Mouse (Mus musculus): Measurements from ENCODE around the gene Nt5c. TPM values are rescaled to one million over a fixed set of nuclear protein-coding genes. Genes with fewer than 3 reads are reported as not detected.
A peak's percentile ranks its signal among the peaks of the same experiment; 100 is the strongest.
"Not testable (repeated sequence)": the region's sequence is repeated elsewhere in the genome, so short reads cannot be mapped to it uniquely, and the experiment has no call there.

Nt5c gene
- polyA plus RNA-seq, 1 experiment: 43.2 TPM

DNA sequence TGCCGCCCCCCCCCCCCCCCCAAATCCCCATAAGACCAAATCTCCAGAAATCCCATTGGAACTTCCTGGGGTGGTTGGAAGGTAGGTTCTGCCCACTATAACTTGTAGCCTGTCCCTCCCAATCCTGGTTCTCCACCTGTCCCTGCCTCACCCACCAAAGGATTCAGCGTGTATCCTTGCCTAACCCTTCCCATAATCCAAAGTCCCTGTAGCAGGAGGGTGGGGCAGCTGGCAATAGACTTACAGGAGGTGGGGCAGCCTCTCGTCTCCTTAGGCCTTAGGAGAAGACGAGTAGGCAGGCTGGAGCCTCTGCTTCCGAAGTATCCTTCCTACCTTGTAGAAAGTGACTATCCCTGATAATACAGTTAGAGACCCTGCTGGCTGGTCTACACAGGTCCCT lies 35.5 kb downstream of the Nt5c start:
- no peak overlapping the region for H3K9ac ChIP-seq (ENCODE audit: low read depth, poor library complexity, severe bottlenecking)

GRCm38 (mm10) chr11:115455619-115456018 lies 36.0 kb downstream of the Nt5c start:
- no peaks in the 10 kb centered on the region for H3K27me3 ChIP-seq (ENCODE audit: control insufficient read depth, insufficient read depth, low read length, poor library complexity, severe bottlenecking)
- TF ChIP-seq CTCF (IDR thresholded peaks at IDR 0.05; ENCODE audit: low read depth, low read length): peak; percentile 84
- TF ChIP-seq EP300 (IDR thresholded peaks at IDR 0.05; ENCODE audit: insufficient read depth, low read depth, low read length): no peak
- H3K4me1 ChIP-seq (ENCODE audit: control insufficient read depth, insufficient read depth, low read length): no peaks in the 10 kb centered on the region
- no peaks in the 10 kb centered on the region for H3K36me3 ChIP-seq (ENCODE audit: control insufficient read depth, insufficient read depth, low read length, poor library complexity, severe bottlenecking)
- no peak overlapping the region for H3K27ac ChIP-seq (ENCODE audit: insufficient read depth, low read length)
- H3K9me3 ChIP-seq (replicated peaks; ENCODE audit: control insufficient read depth, insufficient read depth, low read length, poor library complexity, severe bottlenecking): no peaks in the 10 kb centered on the region
- no peak overlapping the region for H3K4me3 ChIP-seq (ENCODE audit: low read depth, low read length)
- H3K9ac ChIP-seq (ENCODE audit: low read depth, poor library complexity, severe bottlenecking): no peak overlapping the region

More for the DNA sequence above, 35.5 kb downstream of the Nt5c start:
- Histone ChIP-seq H3K27me3 (ENCODE audit: control insufficient read depth, insufficient read depth, low read length, poor library complexity, severe bottlenecking) (no peaks in the 10 kb centered on the region), H3K36me3 (ENCODE audit: control insufficient read depth, insufficient read depth, low read length, poor library complexity, severe bottlenecking) (no peaks in the 10 kb centered on the region), H3K4me3 (ENCODE audit: low read depth, low read length) (no peak overlapping the region), H3K9me3 (replicated peaks; ENCODE audit: control insufficient read depth, insufficient read depth, low read length, poor library complexity, severe bottlenecking) (no peaks in the 10 kb centered on the region), H3K27ac (ENCODE audit: insufficient read depth, low read length) (no peak overlapping the region), H3K4me1 (ENCODE audit: control insufficient read depth, insufficient read depth, low read length) (no peaks in the 10 kb centered on the region)
- TF ChIP-seq CTCF (IDR thresholded peaks at IDR 0.05; ENCODE audit: low read depth, low read length): no peak
- TF ChIP-seq POLR2A (IDR thresholded peaks at IDR 0.05; ENCODE audit: insufficient read depth, low read length): no peak
- no peak for TF ChIP-seq EP300 (IDR thresholded peaks at IDR 0.05; ENCODE audit: insufficient read depth, low read depth, low read length)

GRCm38 (mm10) chr11:115454822-115455221 lies 36.8 kb downstream of the Nt5c start:
- not testable (repeated sequence) for H3K4me1 ChIP-seq (ENCODE audit: control insufficient read depth, insufficient read depth, low read length); H3K9me3 ChIP-seq (replicated peaks; ENCODE audit: control insufficient read depth, insufficient read depth, low read length, poor library complexity, severe bottlenecking); H3K27me3 ChIP-seq (ENCODE audit: control insufficient read depth, insufficient read depth, low read length, poor library complexity, severe bottlenecking); H3K9ac ChIP-seq (ENCODE audit: low read depth, poor library complexity, severe bottlenecking); H3K36me3 ChIP-seq (ENCODE audit: control insufficient read depth, insufficient read depth, low read length, poor library complexity, severe bottlenecking); H3K4me3 ChIP-seq (ENCODE audit: low read depth, low read length); H3K27ac ChIP-seq (ENCODE audit: insufficient read depth, low read length)
- TF ChIP-seq CTCF (IDR thresholded peaks at IDR 0.05; ENCODE audit: low read depth, low read length): peak; percentile 21

- H3K9me3 ChIP-seq (replicated peaks; ENCODE audit: control insufficient read depth, insufficient read depth, low read length, poor library complexity, severe bottlenecking): no peaks in the 10 kb centered on the region
- no peak overlapping the region for H3K27ac ChIP-seq (ENCODE audit: insufficient read depth, low read length)
- no peaks in the 10 kb centered on the region for H3K27me3 ChIP-seq (ENCODE audit: control insufficient read depth, insufficient read depth, low read length, poor library complexity, severe bottlenecking)
- TF ChIP-seq CTCF (IDR thresholded peaks at IDR 0.05; ENCODE audit: low read depth, low read length) (no peak), EP300 (IDR thresholded peaks at IDR 0.05; ENCODE audit: insufficient read depth, low read depth, low read length) (no peak), POLR2A (IDR thresholded peaks at IDR 0.05; ENCODE audit: insufficient read depth, low read length) (no peak)
- no peak overlapping the region for H3K4me3 ChIP-seq (ENCODE audit: low read depth, low read length)
- no peaks in the 10 kb centered on the region for H3K36me3 ChIP-seq (ENCODE audit: control insufficient read depth, insufficient read depth, low read length, poor library complexity, severe bottlenecking)
- H3K4me1 ChIP-seq (ENCODE audit: control insufficient read depth, insufficient read depth, low read length): no peaks in the 10 kb centered on the region
- H3K9ac ChIP-seq (ENCODE audit: low read depth, poor library complexity, severe bottlenecking): no peak overlapping the region
Observed at GRCm38 (mm10) chr11:115453306-115453705, 38.4 kb downstream of the Nt5c start.

GRCm38 (mm10) chr11:115452281-115452860 lies 39.3 kb downstream of the Nt5c start:
- Histone ChIP-seq H3K27me3 (ENCODE audit: control insufficient read depth, insufficient read depth, low read length, poor library complexity, severe bottlenecking) (no peaks in the 10 kb centered on the region), H3K36me3 (ENCODE audit: control insufficient read depth, insufficient read depth, low read length, poor library complexity, severe bottlenecking) (no peaks in the 10 kb centered on the region), H3K9ac (ENCODE audit: low read depth, poor library complexity, severe bottlenecking) (no peak overlapping the region), H3K27ac (ENCODE audit: insufficient read depth, low read length) (no peak overlapping the region), H3K4me3 (ENCODE audit: low read depth, low read length) (no peak overlapping the region), H3K9me3 (replicated peaks; ENCODE audit: control insufficient read depth, insufficient read depth, low read length, poor library complexity, severe bottlenecking) (no peaks in the 10 kb centered on the region), H3K4me1 (ENCODE audit: control insufficient read depth, insufficient read depth, low read length) (no peaks in the 10 kb centered on the region)
- TF ChIP-seq EP300 (IDR thresholded peaks at IDR 0.05; ENCODE audit: insufficient read depth, low read depth, low read length) (no peak), POLR2A (IDR thresholded peaks at IDR 0.05; ENCODE audit: insufficient read depth, low read length) (no peak), CTCF (IDR thresholded peaks at IDR 0.05; ENCODE audit: low read depth, low read length) (no peak)

- Histone ChIP-seq H3K27me3 (ENCODE audit: control insufficient read depth, insufficient read depth, low read length, poor library complexity, severe bottlenecking) (no peaks in the 10 kb centered on the region), H3K36me3 (ENCODE audit: control insufficient read depth, insufficient read depth, low read length, poor library complexity, severe bottlenecking) (no peaks in the 10 kb centered on the region), H3K9ac (ENCODE audit: low read depth, poor library complexity, severe bottlenecking) (no peak overlapping the region), H3K4me3 (ENCODE audit: low read depth, low read length) (no peak overlapping the region), H3K9me3 (replicated peaks; ENCODE audit: control insufficient read depth, insufficient read depth, low read length, poor library complexity, severe bottlenecking) (no peaks in the 10 kb centered on the region), H3K4me1 (ENCODE audit: control insufficient read depth, insufficient read depth, low read length) (no peaks in the 10 kb centered on the region), H3K27ac (ENCODE audit: insufficient read depth, low read length) (no peak overlapping the region)
- no peak for TF ChIP-seq EP300 (IDR thresholded peaks at IDR 0.05; ENCODE audit: insufficient read depth, low read depth, low read length)
- TF ChIP-seq CTCF (IDR thresholded peaks at IDR 0.05; ENCODE audit: low read depth, low read length): no peak
- no peak for TF ChIP-seq POLR2A (IDR thresholded peaks at IDR 0.05; ENCODE audit: insufficient read depth, low read length)
Observed at GRCm38 (mm10) chr11:115451781-115452241, 39.9 kb downstream of the Nt5c start.

Data from ES-Bruce4 (cell line).